Comparison of ENCODE assay signal across 1 mouse cellular context in genomic region chr8:70509281-70509952, GRCm38 (mm10).
TF ChIP-seq lines count a peak whose summit lies in the region.

No protein-coding gene starts in this region.

TF ChIP-seq in CH12.LX, 34 proteins besides CTCF, POLR2A, EP300 and RAD21 (continued from another document):
- no peak for TF ChIP-seq MAX (IDR thresholded peaks at IDR 0.05; ENCODE audit: low read length)
